Comparison of ENCODE assay signal across 12 mouse cellular contexts in genomic region chr19:28844946-28845710, GRCm38 (mm10). TPM values are rescaled to one million over a fixed set of nuclear protein-coding genes. Genes with fewer than 3 reads are reported as not detected.
DNase-seq lines count a peak whose midpoint lies in the region; TF ChIP-seq lines count a peak whose summit lies in the region.
"Had no signal": no experiment of that assay in that cellular context is flagged by ENCODE, and none has a peak within 500 bp of the region (broad histone marks: within the 10 kb centered on the region; RNA-seq: fewer than 3 reads in every experiment).

No protein-coding gene starts in this region.

- no peaks in the 10 kb centered on the region for H3K4me1 ChIP-seq in lung, adult 2 months (ENCODE audit: control insufficient read depth, insufficient read depth, low read length)
- H3K4me1 ChIP-seq: intestine, embryonic 15.5 days; limb, embryonic 15.5 days; midbrain, embryonic 10.5 days had no signal

- 63% methylated on average over 8 of the region's 8 CpGs for WGBS in lung, adult 2 months

- DNase-seq in adrenal gland, postnatal 36 days: peak; percentile 11 to 34
- DNase-seq in adrenal gland, adult 8-10 months: no peak
- DNase-seq in heart, postnatal 36 days: peak; percentile 6 to 10
- DNase-seq in heart, adult 8-10 months (ENCODE audit: low spot score): no peak
- peak; percentile 20 for DNase-seq in lung, postnatal 14 days
- no peak for DNase-seq in lung, adult 2 months
- peak; percentile 56 to 72 for DNase-seq in left cerebral cortex, postnatal 25 days (ENCODE audit: low spot score in 2 of 2)
- no peak for DNase-seq in thymus, postnatal 25 days
- DNase-seq: B cell, adult 2 months had no signal

- H3K4me3 ChIP-seq in lung, adult 2 months (replicated peaks; ENCODE audit: extremely low read depth, low read depth, low read length): no peak overlapping the region
- H3K4me3 ChIP-seq: intestine, embryonic 15.5 days; limb, embryonic 15.5 days; midbrain, embryonic 10.5 days had no signal

- TF ChIP-seq CTCF in lung, adult 2 months (IDR thresholded peaks at IDR 0.05; ENCODE audit: insufficient read depth, low read length): no peak

- no peak for TF ChIP-seq POLR2A in lung, adult 2 months (IDR thresholded peaks at IDR 0.05; ENCODE audit: borderline replicate concordance, extremely low read depth, low read depth, low read length)

- intact Hi-C loops in heart, postnatal 36 days (cut with DNase I): no loop called here
- intact Hi-C loops in left cerebral cortex, postnatal 25 days (cut with DNase I): no loop called here

RNA-seq across cellular contexts. Expression of gene Slc1a1, which starts 10.3 kb away (rescaled TPM):
- total RNA-seq in adrenal gland, postnatal 36 days (2021): 1 to 10 TPM in 1 of 2 experiments, under 1 TPM in 1; 0.79 to 1.5 TPM
- total RNA-seq in adrenal gland, adult 8-10 months (2022): 1 to 10 TPM; 1.4 to 2.4 (median 1.9) TPM
- 1 to 10 TPM in 1 of 2 experiments, under 1 TPM in 1; 0.95 to 1.3 TPM for total RNA-seq in heart, postnatal 36 days (2021)
- 1 to 10 TPM; 1.7 to 4.1 (median 2.4) TPM for total RNA-seq in heart, adult 8-10 months (2022)
- 8.1 and 11.4 TPM in 2 replicates for polyA plus RNA-seq in lung, adult 2 months (2012; rRNA removed)
- total RNA-seq in left cerebral cortex, postnatal 25 days (2021): 100 to 1,000 TPM; 104 to 114 TPM

Comparison
In these comparisons a context has a peak if more than half of its experiments do, and no peak if none do; other contexts are left out.
1. DNase-seq: peak in adrenal gland, postnatal 36 days (2 of 2), heart, postnatal 36 days (2 of 2), lung, postnatal 14 days (single experiment) and left cerebral cortex, postnatal 25 days (2 of 2); none in adrenal gland, adult 8-10 months (single experiment), heart, adult 8-10 months (single experiment), lung, adult 2 months (single experiment) and thymus, postnatal 25 days (single experiment).
2. RNA of gene Slc1a1, which starts 10.3 kb away (total RNA-seq): 104 to 114 TPM in left cerebral cortex, postnatal 25 days; 1.7 to 4.1 TPM in heart, adult 8-10 months, 1.4 to 2.4 TPM in adrenal gland, adult 8-10 months, 0.79 to 1.5 TPM in adrenal gland, postnatal 36 days and 0.95 to 1.3 TPM in heart, postnatal 36 days; every median in the first group is over 10 times any median in the second.